Mouse (Mus musculus): ENCODE measurements around the gene Sowahd.

Sowahd gene

DNA sequence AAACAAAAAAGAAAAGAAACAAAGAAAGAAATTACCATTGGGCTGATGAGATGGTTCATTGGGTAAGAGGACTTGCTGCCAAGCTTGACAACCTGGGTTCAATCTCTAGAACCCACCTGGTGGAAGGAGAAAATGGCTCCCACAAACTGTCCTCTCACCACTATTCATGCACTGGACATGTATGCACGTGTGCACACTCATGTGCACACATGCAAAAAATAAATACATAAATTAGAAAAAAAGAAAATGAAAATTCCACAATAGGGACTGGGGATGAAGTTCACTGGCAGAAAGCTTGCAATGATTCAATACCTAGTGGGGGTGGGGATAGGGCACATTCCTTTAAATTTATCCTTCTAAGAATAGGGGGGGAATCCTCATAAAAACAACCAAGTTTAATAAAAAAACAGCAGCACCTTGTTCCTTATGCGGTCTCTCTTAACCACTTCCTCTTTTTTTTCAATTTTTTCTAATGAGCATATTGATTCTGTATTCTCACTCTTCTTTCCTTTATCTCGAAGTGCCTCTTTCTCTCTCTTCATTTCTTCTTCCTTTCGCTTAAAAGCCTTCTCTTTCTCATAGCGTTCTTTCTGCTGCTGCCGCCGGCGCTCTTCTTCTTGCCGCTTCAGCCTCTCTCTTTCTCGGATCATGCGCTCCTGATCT, 46.6 kb downstream of the Sowahd start:
- no peak for DNase-seq (ENCODE audit: low spot score)

DNA sequence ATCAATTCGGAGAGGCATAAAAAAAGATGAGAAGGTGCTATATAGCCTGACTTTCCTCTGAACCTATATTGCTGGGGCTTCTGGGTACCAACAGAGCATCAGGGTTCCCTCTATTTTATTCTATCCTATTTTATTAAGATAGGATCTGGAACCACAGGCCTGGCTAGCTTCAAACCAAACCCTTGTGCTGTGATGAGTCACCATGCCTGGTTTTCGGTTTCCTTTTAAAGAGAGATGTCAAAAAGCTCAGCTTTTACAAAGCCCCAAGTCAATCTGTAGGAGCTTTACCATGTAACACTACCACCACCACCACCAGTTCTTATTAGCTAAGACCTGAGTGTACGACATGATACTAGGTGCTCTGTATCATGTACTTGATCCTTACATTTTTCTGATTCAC, 50.0 kb downstream of the Sowahd start:
- DNase-seq (ENCODE audit: low spot score): no peak

Measured in embryo, embryonic 10 days (tissue).